Mouse (Mus musculus) gastrocnemius, postnatal 14 days (tissue): Measurements from ENCODE around the gene 3110021N24Rik. TPM values are rescaled to one million over a fixed set of nuclear protein-coding genes. Genes with fewer than 3 reads are reported as not detected.

Source experiments
- DNase-seq: peaks from one replicate; pipeline ENCODE4 v3.0.0; 2021; ENCODE audit warnings: mixed read lengths
- intact Hi-C: fragments of 180-260 bp; cut with DNase I; formaldehyde crosslinking; loops from one replicate; pipeline ENCODE4 v1.15.1; 2025; ENCODE audit warnings: low total_unique reads
- total RNA-seq, 2 experiments: library from RNA; stranded (reverse); gene quantifications; 2 replicates each; pipeline ENCODE4 v1.2.3; 2021

The 3110021N24Rik gene
- total RNA-seq, 2 experiments from 2014 or later = 0.55 to 0.60 TPM

DNA sequence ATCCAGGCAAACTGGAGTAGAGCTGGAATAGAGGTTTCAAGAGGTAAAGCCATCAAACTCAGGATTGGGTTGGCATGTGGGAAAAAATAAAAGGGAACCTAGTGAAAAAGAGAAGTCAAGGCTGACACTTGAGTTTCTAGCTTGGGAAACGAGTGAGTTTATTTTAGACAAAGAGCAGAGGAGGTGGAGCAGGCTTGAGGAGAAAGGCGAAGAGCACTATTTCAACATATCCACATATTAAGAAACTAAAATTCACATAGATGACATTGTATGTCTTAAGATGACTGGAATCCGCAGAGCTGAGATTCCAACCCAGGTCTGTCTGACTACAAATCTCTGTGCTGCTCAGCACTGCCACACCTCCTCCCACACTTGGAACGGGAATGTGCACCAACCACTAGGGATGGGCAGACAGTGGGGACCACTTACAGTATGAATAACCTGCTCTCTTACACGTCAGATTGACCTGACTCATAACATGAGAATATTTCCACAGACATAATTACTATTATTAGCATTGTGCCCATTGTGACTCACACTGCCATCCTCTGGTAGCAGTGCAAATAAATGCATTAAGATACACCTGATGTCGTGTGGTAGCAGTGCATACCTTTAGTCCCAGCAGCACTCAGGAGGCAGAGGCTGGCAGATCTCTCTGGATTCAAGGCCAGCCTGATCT lies 69.9 kb downstream of the 3110021N24Rik start:
- intact Hi-C loops = loop anchor here (10.0 kb wide), 1 partner anchor 75 kb away; the partner anchor contains the start of gene 3110021N24Rik
- DNase-seq = no peak

DNA sequence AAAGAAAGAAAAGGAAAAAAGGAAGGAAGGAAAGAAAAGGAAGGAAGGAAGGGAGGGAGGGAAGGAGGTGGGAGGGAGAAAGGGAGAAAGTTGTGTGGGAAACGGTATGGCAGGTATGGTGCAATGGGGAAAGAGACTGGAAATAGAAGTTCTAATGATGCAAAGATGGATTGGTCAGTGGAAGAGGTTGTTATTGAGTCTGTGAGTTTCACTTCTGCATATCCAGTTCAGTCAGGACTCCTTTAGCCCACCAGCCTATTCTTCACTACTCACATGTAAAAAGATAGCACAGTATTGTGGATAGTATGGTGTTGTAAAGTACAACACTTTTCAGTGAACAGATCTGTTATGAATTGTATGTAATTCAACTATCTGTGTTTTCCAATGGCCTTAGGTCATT lies 71.1 kb downstream of the 3110021N24Rik start:
- DNase-seq = no peak
- intact Hi-C loops = no loop called here

GRCm38 (mm10) chr4:108793941-108794340 lies 74.5 kb downstream of the 3110021N24Rik start:
- intact Hi-C loops = no loop called here
- DNase-seq = no peak

- DNase-seq = no peak
- intact Hi-C loops = no loop called here
These were observed 77.3 kb downstream of the 3110021N24Rik start for GRCm38 (mm10) chr4:108796701-108797100.

DNA sequence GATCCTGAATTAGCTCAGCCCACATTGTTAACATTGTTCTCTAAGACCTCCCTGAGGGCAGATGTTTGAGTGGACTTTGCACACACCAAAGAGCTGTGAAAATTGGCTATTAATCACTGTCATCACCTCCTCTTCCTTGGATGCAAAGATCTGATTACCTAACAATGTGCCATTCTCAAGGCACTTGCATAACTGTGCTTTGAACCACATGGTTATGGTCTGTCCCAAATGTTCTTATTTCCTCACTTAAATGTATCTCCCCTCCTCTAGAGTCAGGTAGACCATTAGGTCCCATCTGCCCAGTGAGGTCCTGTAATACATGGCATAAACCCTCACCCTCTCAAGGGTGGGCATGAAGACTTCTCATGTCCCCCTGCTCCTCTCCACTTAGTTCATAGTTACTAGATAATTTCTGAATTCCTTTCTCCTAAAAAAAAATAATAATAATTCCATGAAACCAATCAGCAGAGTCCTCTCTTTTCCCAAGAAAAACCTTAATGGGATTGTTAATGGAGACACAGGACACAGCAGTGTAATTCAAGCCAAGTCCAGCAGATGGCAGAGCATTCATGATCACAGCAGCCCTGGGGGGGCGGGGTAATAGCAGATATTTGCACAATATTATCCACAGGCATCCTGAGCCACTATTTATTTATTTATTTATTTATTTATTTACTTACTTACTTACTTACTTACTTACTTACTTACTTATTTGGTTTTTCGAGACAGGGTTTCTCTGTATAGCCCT lies 78.8 kb downstream of the 3110021N24Rik start:
- peak; percentile 72 for DNase-seq
- intact Hi-C loops = no loop called here

- intact Hi-C loops = no loop called here
These were observed 84.1 kb downstream of the 3110021N24Rik start for GRCm38 (mm10) chr4:108803535-108803934.

GRCm38 (mm10) chr4:108811142-108811541 lies 91.7 kb downstream of the 3110021N24Rik start:
- no peak for DNase-seq
- intact Hi-C loops = no loop called here

More at GRCm38 (mm10) chr4:108803535-108803934, 84.1 kb downstream of the 3110021N24Rik start:
- no peak for DNase-seq

DNA sequence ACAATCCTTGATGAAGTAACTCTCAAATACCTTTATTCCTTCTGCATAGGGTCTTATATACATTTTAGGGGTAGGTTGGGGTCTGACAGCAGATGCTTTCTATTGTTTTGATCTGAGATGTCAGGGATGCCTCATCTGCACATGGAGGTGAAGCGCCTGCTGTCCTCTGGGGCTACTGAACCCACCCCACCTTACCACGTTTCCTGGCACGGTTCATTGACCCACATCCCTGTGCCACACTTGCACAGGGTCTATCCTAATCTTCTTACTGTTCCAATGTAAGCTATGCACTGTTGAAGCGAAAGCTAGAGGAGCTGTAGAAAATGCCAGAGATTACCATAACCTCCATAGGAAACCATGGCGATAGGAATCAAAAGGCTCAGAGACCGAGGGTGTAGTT lies 92.1 kb downstream of the 3110021N24Rik start:
- DNase-seq = no peak
- intact Hi-C loops = no loop called here

GRCm38 (mm10) chr4:108825677-108826076 lies 106.2 kb downstream of the 3110021N24Rik start:
- intact Hi-C loops = no loop called here
- DNase-seq = no peak

DNA sequence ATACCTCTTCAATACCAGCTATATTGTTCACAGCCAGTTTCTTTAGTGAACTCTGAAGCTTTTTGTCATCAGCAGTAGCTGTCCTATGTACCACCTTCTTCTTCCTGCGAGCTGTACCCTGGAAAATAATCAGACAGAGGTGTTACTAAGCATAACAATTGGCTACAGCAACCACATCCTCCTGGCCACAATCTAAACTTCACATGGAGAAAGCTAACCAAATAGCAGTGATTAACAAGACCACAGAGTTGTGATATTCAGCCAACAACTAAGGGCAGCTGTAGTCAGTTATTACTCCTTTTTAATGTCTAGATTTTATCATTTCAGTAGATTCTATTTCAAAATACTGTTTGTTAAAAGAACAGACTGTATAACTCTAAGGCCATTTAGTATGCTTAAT lies 106.6 kb downstream of the 3110021N24Rik start:
- no peak for DNase-seq
- intact Hi-C loops = no loop called here

GRCm38 (mm10) chr4:108826643-108827042 lies 107.2 kb downstream of the 3110021N24Rik start:
- no peak for DNase-seq
- intact Hi-C loops = no loop called here

DNA sequence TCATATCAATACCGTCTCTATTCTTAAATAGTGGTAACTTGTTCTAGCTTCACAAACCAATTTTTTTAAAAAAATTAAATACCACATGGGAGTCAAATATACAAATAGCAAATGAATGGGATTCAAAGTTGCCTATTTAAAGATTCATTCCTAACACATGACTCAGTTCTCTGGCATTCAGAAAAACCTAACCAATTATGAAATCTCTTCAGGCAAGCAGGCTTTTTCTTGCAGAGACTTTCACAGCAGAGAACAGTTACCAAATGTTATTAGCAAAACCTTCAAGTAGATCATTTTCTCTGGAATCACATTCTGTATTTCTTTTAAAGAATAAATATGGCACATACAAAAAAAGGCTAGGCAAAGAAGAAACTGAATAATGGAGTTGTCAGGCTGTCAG lies 111.2 kb downstream of the 3110021N24Rik start:
- intact Hi-C loops = no loop called here
- DNase-seq = no peak

Other genes with a start within 250 kb of the 3110021N24Rik start
- 10 to 100 TPM; 15.6 to 17.4 TPM for gene Prpf38a, start 140.3 kb upstream of the 3110021N24Rik start, total RNA-seq
- under 1 TPM; 0.16 to 0.33 TPM for gene Orc1, start 140.2 kb upstream of the 3110021N24Rik start, total RNA-seq
- 10 to 100 TPM; 16.8 to 17.2 TPM for gene Cc2d1b, start 99.7 kb upstream of the 3110021N24Rik start, total RNA-seq
- gene Zfyve9, start 61.1 kb downstream of the 3110021N24Rik start, total RNA-seq = 10 to 100 TPM; 26.7 to 27.2 TPM
- gene Btf3l4, start 114.0 kb downstream of the 3110021N24Rik start, total RNA-seq = 10 to 100 TPM; 59.8 to 67.1 TPM
- gene Txndc12, start 115.0 kb downstream of the 3110021N24Rik start, total RNA-seq = 10 to 100 TPM; 16.9 to 19.2 TPM
- 10 to 100 TPM; 16.6 to 21.2 TPM for gene Kti12, start 128.1 kb downstream of the 3110021N24Rik start, total RNA-seq
- under 1 TPM in 1 of 2 experiments, not detected in 1; 0.18 TPM for gene A730015C16Rik, start 129.0 kb downstream of the 3110021N24Rik start, total RNA-seq
- gene Rab3b, start 159.4 kb downstream of the 3110021N24Rik start, total RNA-seq = under 1 TPM; 0.25 to 0.47 TPM